Mouse (Mus musculus): ENCODE results near the gene Tnpo2.

- TF ChIP-seq CTCF (IDR thresholded peaks at IDR 0.05; ENCODE audit: borderline replicate concordance, insufficient read depth, low read length) (no peak), POLR2A (IDR thresholded peaks at IDR 0.05; ENCODE audit: low read depth, low read length) (no peak)
Measured at GRCm38 (mm10) chr8:84989311-84989731, 47.4 kb upstream of the Tnpo2 start.

Data from embryonic fibroblast, embryonic 13.5 days (primary cell).